Comparison of ENCODE assay signal across 28 mouse cellular contexts in the genomic region with DNA sequence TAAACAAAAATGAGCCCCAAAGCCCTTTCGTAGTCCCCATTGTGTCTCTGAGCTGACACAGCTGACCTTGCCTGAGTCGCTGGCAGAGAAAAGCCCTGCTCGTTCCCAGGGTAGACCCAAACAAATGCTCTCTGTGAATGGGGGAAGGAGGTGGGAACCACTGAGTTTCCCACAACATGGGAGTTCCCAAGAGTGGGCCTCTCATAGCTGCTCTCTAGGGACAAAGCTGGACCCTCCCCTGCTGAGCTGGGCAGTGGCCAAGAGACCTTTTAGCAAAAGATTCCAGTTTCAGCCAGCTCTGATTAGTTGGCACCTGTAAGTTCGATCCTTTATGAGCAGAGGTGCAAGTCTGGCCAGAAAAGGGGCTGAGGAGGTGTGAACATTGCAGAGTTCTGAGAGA. TPM values are rescaled to one million over a fixed set of nuclear protein-coding genes. Genes with fewer than 3 reads are reported as not detected.
DNase-seq lines count a peak whose midpoint lies in the region; ATAC-seq and TF ChIP-seq lines count a peak whose summit lies in the region.
"Had no signal": no experiment of that assay in that cellular context is flagged by ENCODE, and none has a peak within 500 bp of the region (broad histone marks: within the 10 kb centered on the region; RNA-seq: fewer than 3 reads in every experiment).

No protein-coding gene starts in this region.

- no peak overlapping the region for H3K4me3 ChIP-seq in forebrain, embryonic 14.5 days (ENCODE audit: low read depth, low read length)
- no peak overlapping the region for H3K4me3 ChIP-seq in forebrain, embryonic 15.5 days
- no peak overlapping the region for H3K4me3 ChIP-seq in kidney, embryonic 15.5 days (replicated peaks)
- no peak overlapping the region for H3K4me3 ChIP-seq in midbrain, embryonic 10.5 days
- H3K4me3 ChIP-seq in midbrain, embryonic 13.5 days (replicated peaks) = no peak overlapping the region
- H3K4me3 ChIP-seq in embryonic facial prominence, embryonic 10.5 days = no peak overlapping the region
- H3K4me3 ChIP-seq in layer of hippocampus, adult 2 months = no peak overlapping the region
- H3K4me3 ChIP-seq: embryonic facial prominence, embryonic 13.5 days; limb, embryonic 13.5 days; midbrain, embryonic 15.5 days; myocyte; neural tube, embryonic 12.5 days had no signal

- TF ChIP-seq CTCF in layer of hippocampus, adult 2 months (conservative IDR thresholded peaks at IDR 0.05) = no peak

- WGBS in forebrain, embryonic 14.5 days = 10% methylated on average over 4 of the region's 4 CpGs
- 8% methylated on average over 4 of the region's 4 CpGs for WGBS in forebrain, embryonic 15.5 days
- 41% methylated on average over 4 of the region's 4 CpGs for WGBS in kidney, embryonic 15.5 days
- WGBS in midbrain, embryonic 10.5 days = 52% methylated on average over 4 of the region's 4 CpGs
- 40% methylated on average over 4 of the region's 4 CpGs for WGBS in midbrain, embryonic 13.5 days
- 55% methylated on average over 4 of the region's 4 CpGs for WGBS in embryonic facial prominence, embryonic 10.5 days

- 0 out of 2 replicates have a peak, but pooled peaks cover 3% of the 10 kb centered on the region for H3K27me3 ChIP-seq in forebrain, embryonic 14.5 days (replicated peaks; ENCODE audit: control insufficient read depth, insufficient read depth, low read length)
- H3K27me3 ChIP-seq in forebrain, embryonic 15.5 days = no peaks in the 10 kb centered on the region
- no peaks in the 10 kb centered on the region for H3K27me3 ChIP-seq in kidney, embryonic 15.5 days
- peaks cover 5% of the 10 kb centered on the region; the same call in 1 of the 2 replicates for H3K27me3 ChIP-seq in midbrain, embryonic 10.5 days (ENCODE audit: low read depth, poor library complexity, severe bottlenecking)
- no peaks in the 10 kb centered on the region for H3K27me3 ChIP-seq in midbrain, embryonic 13.5 days
- H3K27me3 ChIP-seq in embryonic facial prominence, embryonic 10.5 days (replicated peaks; ENCODE audit: low read depth, poor library complexity, severe bottlenecking) = peaks cover 22% of the 10 kb centered on the region; the same call in 1 of the 2 replicates
- H3K27me3 ChIP-seq: embryonic facial prominence, embryonic 13.5 days; limb, embryonic 13.5 days; midbrain, embryonic 15.5 days; Patski had no signal

- peaks cover 3% of the 10 kb centered on the region for H3K4me1 ChIP-seq in forebrain, embryonic 14.5 days (ENCODE audit: control insufficient read depth, insufficient read depth, low read length)
- H3K4me1 ChIP-seq in forebrain, embryonic 15.5 days = peaks cover 17% of the 10 kb centered on the region
- H3K4me1 ChIP-seq in kidney, embryonic 15.5 days = peaks cover 55% of the 10 kb centered on the region
- peaks cover 35% of the 10 kb centered on the region for H3K4me1 ChIP-seq in midbrain, embryonic 10.5 days
- H3K4me1 ChIP-seq in midbrain, embryonic 13.5 days (replicated peaks) = peaks cover 23% of the 10 kb centered on the region
- H3K4me1 ChIP-seq in embryonic facial prominence, embryonic 10.5 days = peaks cover 49% of the 10 kb centered on the region

- H3K9ac ChIP-seq in forebrain, embryonic 14.5 days (ENCODE audit: low read length) = no peak overlapping the region
- no peak overlapping the region for H3K9ac ChIP-seq in forebrain, embryonic 15.5 days (replicated peaks)
- H3K9ac ChIP-seq in kidney, embryonic 15.5 days = no peak overlapping the region
- H3K9ac ChIP-seq in midbrain, embryonic 13.5 days (replicated peaks) = no peak overlapping the region
- H3K9ac ChIP-seq: embryonic facial prominence, embryonic 13.5 days; limb, embryonic 13.5 days; midbrain, embryonic 15.5 days; neural tube, embryonic 12.5 days had no signal

- DNase-seq in forebrain, embryonic 14.5 days (ENCODE audit: low spot score) = peak; percentile 37
- no peak for DNase-seq in kidney, postnatal 36 days
- no peak for DNase-seq in midbrain, embryonic 10.5 days (ENCODE audit: low spot score)
- DNase-seq in embryonic facial prominence, embryonic 10.5 days (ENCODE audit: low spot score) = no peak
- DNase-seq in layer of hippocampus, adult 2 months (ENCODE audit: low spot score in 2 of 2) = no peak
- DNase-seq: adrenal gland, postnatal 10 days; cerebellum, adult 11 months; cerebellum, adult 9-11 months; embryo, embryonic 11 days; gastrocnemius, postnatal 10 days; heart, postnatal 36 days; kidney, adult 9 months; kidney, postnatal 25 days; thymus, postnatal 4 days had no signal

- H3K36me3 ChIP-seq in forebrain, embryonic 14.5 days (ENCODE audit: control insufficient read depth, insufficient read depth, low read length) = no peaks in the 10 kb centered on the region
- no peaks in the 10 kb centered on the region for H3K36me3 ChIP-seq in forebrain, embryonic 15.5 days
- H3K36me3 ChIP-seq in kidney, embryonic 15.5 days = no peaks in the 10 kb centered on the region
- H3K36me3 ChIP-seq in midbrain, embryonic 10.5 days = no peaks in the 10 kb centered on the region
- H3K36me3 ChIP-seq in midbrain, embryonic 13.5 days = no peaks in the 10 kb centered on the region
- H3K36me3 ChIP-seq in embryonic facial prominence, embryonic 10.5 days (replicated peaks) = no peaks in the 10 kb centered on the region
- H3K36me3 ChIP-seq: embryonic facial prominence, embryonic 13.5 days; limb, embryonic 13.5 days; midbrain, embryonic 15.5 days; neural tube, embryonic 12.5 days had no signal

- H3K27ac ChIP-seq in forebrain, embryonic 14.5 days (ENCODE audit: low read depth, low read length) = no peak overlapping the region
- H3K27ac ChIP-seq in forebrain, embryonic 15.5 days (replicated peaks) = no peak overlapping the region
- H3K27ac ChIP-seq in kidney, embryonic 15.5 days = peak overlapping the region; percentile 56; the same call in 1 of the 2 replicates
- H3K27ac ChIP-seq in midbrain, embryonic 10.5 days (replicated peaks) = peak overlapping the region; percentile 64
- H3K27ac ChIP-seq in midbrain, embryonic 13.5 days = no peak overlapping the region
- H3K27ac ChIP-seq in embryonic facial prominence, embryonic 10.5 days (replicated peaks) = peak overlapping the region; percentile 65
- no peak overlapping the region for H3K27ac ChIP-seq in layer of hippocampus, adult 2 months
- H3K27ac ChIP-seq: embryonic facial prominence, embryonic 13.5 days; limb, embryonic 13.5 days; midbrain, embryonic 15.5 days; neural tube, embryonic 12.5 days had no signal

- no peaks in the 10 kb centered on the region for H3K9me3 ChIP-seq in forebrain, embryonic 14.5 days (replicated peaks; ENCODE audit: control insufficient read depth, low read length)
- no peaks in the 10 kb centered on the region for H3K9me3 ChIP-seq in forebrain, embryonic 15.5 days
- H3K9me3 ChIP-seq in kidney, embryonic 15.5 days (replicated peaks) = no peaks in the 10 kb centered on the region
- H3K9me3 ChIP-seq in midbrain, embryonic 10.5 days (replicated peaks) = no peaks in the 10 kb centered on the region
- no peaks in the 10 kb centered on the region for H3K9me3 ChIP-seq in midbrain, embryonic 13.5 days
- H3K9me3 ChIP-seq in embryonic facial prominence, embryonic 10.5 days = no peaks in the 10 kb centered on the region
- H3K9me3 ChIP-seq: embryonic facial prominence, embryonic 13.5 days; limb, embryonic 13.5 days; midbrain, embryonic 15.5 days; neural tube, embryonic 12.5 days had no signal

- H3K4me2 ChIP-seq in forebrain, embryonic 14.5 days (ENCODE audit: low read length) = no peak overlapping the region
- no peak overlapping the region for H3K4me2 ChIP-seq in forebrain, embryonic 15.5 days (replicated peaks)
- no peak overlapping the region for H3K4me2 ChIP-seq in kidney, embryonic 15.5 days
- no peak overlapping the region for H3K4me2 ChIP-seq in midbrain, embryonic 13.5 days (replicated peaks)
- H3K4me2 ChIP-seq: embryonic facial prominence, embryonic 13.5 days; limb, embryonic 13.5 days; liver, embryonic 11.5 days; midbrain, embryonic 15.5 days; neural tube, embryonic 12.5 days had no signal

- peak; percentile 45; the same call in 1 of the 2 replicates for ATAC-seq in forebrain, embryonic 14.5 days
- no peak; the same call in 1 of the 2 replicates for ATAC-seq in forebrain, embryonic 15.5 days (replicated peaks)
- ATAC-seq in kidney, embryonic 15.5 days (replicated peaks; ENCODE audit: low FRiP score) = no peak
- no peak for ATAC-seq in midbrain, embryonic 13.5 days
- ATAC-seq: intestine, embryonic 16.5 days; midbrain, embryonic 15.5 days; Patski had no signal

RNA-seq across cellular contexts. Expression of a gene that starts 31.0 kb away (rescaled TPM):
- polyA plus RNA-seq in forebrain, embryonic 14.5 days (2014; fragmentation: Nextera tagmentation; extraction: Ambion mirVana) = 1.4 and 1.5 TPM in 2 replicates
- polyA plus RNA-seq in forebrain, embryonic 15.5 days (2015; fragmentation: Nextera tagmentation; extraction: Ambion mirVana) = 2.3 and 2.4 TPM in 2 replicates
- 19.8 and 20.4 TPM in 2 replicates for polyA plus RNA-seq in kidney, embryonic 15.5 days (2015; fragmentation: Nextera tagmentation; extraction: Ambion mirVana)
- 0.22 and 0.27 TPM in 2 replicates for polyA plus RNA-seq in midbrain, embryonic 10.5 days (2016; fragmentation: Nextera tagmentation; extraction: Ambion mirVana)
- 1.9 and 2.4 TPM in 2 replicates for polyA plus RNA-seq in midbrain, embryonic 13.5 days (2015; fragmentation: Nextera tagmentation; extraction: Ambion mirVana)
- polyA plus RNA-seq in embryonic facial prominence, embryonic 10.5 days (2016; fragmentation: Nextera tagmentation; extraction: Ambion mirVana) = 1.6 and 2.3 TPM in 2 replicates
- total RNA-seq in layer of hippocampus, adult 2 months (2021) = 1 to 10 TPM in 1 of 2 experiments, under 1 TPM in 1; 0.96 to 1.0 TPM
- total RNA-seq: megakaryocyte, adult 5-6 weeks; MEL had no signal
- polyA plus RNA-seq: liver, embryonic 16.5 days; myocyte; Patski had no signal

Comparison
In these comparisons a context has a peak if more than half of its experiments do, and no peak if none do; other contexts are left out.
1. H3K27ac ChIP-seq: peak in kidney, embryonic 15.5 days (single experiment), midbrain, embryonic 10.5 days (single experiment) and embryonic facial prominence, embryonic 10.5 days (single experiment); none in forebrain, embryonic 14.5 days (single experiment), forebrain, embryonic 15.5 days (single experiment), midbrain, embryonic 13.5 days (single experiment) and layer of hippocampus, adult 2 months (single experiment).